In genomic region chr14:8080718-8081117, GRCm38 (mm10) we compare ENCODE assay signal across 8 mouse cellular contexts. TPM values are rescaled to one million over a fixed set of nuclear protein-coding genes. Genes with fewer than 3 reads are reported as not detected.
A peak's percentile ranks its signal among the peaks of the same experiment; 100 is the strongest.
DNase-seq lines count a peak whose midpoint lies in the region; ATAC-seq and TF ChIP-seq lines count a peak whose summit lies in the region.

No protein-coding gene starts in this region.

- intact Hi-C loops in left cerebral cortex, adult 2 months (cut with DNase I): loop anchor here (5.0 kb wide), 1 partner anchor 118 kb away; no protein-coding TSS in a partner anchor

- peaks cover 23% of the 10 kb centered on the region for H3K36me3 ChIP-seq in heart, embryonic 14.5 days (ENCODE audit: control insufficient read depth, insufficient read depth, low read length)
- H3K36me3 ChIP-seq in limb, embryonic 14.5 days (ENCODE audit: control insufficient read depth, insufficient read depth, low read length): peaks cover 14% of the 10 kb centered on the region; the same call in 1 of the 2 replicates
- H3K36me3 ChIP-seq in midbrain, embryonic 13.5 days: peaks cover 21% of the 10 kb centered on the region

- no peaks in the 10 kb centered on the region for H3K9me3 ChIP-seq in heart, embryonic 14.5 days (ENCODE audit: control insufficient read depth, low read length)
- no peaks in the 10 kb centered on the region for H3K9me3 ChIP-seq in limb, embryonic 14.5 days (ENCODE audit: control insufficient read depth, low read length)
- no peaks in the 10 kb centered on the region for H3K9me3 ChIP-seq in midbrain, embryonic 13.5 days

- no peak for ATAC-seq in heart, embryonic 14.5 days (ENCODE audit: insufficient number of reproducible peaks, insufficient read depth, low FRiP score, low read depth)
- ATAC-seq in limb, embryonic 14.5 days (ENCODE audit: low FRiP score, low read depth): no peak
- ATAC-seq in midbrain, embryonic 13.5 days: peak; percentile 58

- no peaks in the 10 kb centered on the region for H3K27me3 ChIP-seq in heart, embryonic 14.5 days (ENCODE audit: control insufficient read depth, insufficient read depth, low read length)
- no peaks in the 10 kb centered on the region for H3K27me3 ChIP-seq in limb, embryonic 14.5 days (ENCODE audit: control insufficient read depth, insufficient read depth, low read length)
- H3K27me3 ChIP-seq in midbrain, embryonic 13.5 days: no peaks in the 10 kb centered on the region

- 4% methylated on average over 11 of the region's 11 CpGs for WGBS in heart, embryonic 14.5 days
- WGBS in limb, embryonic 14.5 days: 2% methylated on average over 11 of the region's 11 CpGs
- 5% methylated on average over 11 of the region's 11 CpGs for WGBS in midbrain, embryonic 13.5 days

- H3K9ac ChIP-seq in heart, embryonic 14.5 days (ENCODE audit: low read length): peak overlapping the region; percentile 85
- H3K9ac ChIP-seq in limb, embryonic 14.5 days (ENCODE audit: low read depth, low read length, severe bottlenecking): peak overlapping the region; percentile 82
- peak overlapping the region; percentile 83 for H3K9ac ChIP-seq in midbrain, embryonic 13.5 days (replicated peaks)

- TF ChIP-seq POLR2A in limb, embryonic 14.5 days (IDR thresholded peaks at IDR 0.05; ENCODE audit: borderline replicate concordance, extremely low read depth, insufficient read depth, insufficient read length): no peak

- no peak for DNase-seq in left cerebral cortex, adult 2 months (ENCODE audit: extremely low spot score in 1 of 2, low spot score in 2 of 2)
- DNase-seq in left cerebral cortex, adult 8-10 months (ENCODE audit: low spot score in 2 of 2): no peak
- DNase-seq in adipocyte (ENCODE audit: low spot score): peak; percentile 36
- DNase-seq in limb, embryonic 14.5 days (ENCODE audit: low spot score): no peak
- DNase-seq in layer of hippocampus, postnatal 25 days (ENCODE audit: extremely low spot score in 1 of 2, low spot score in 1 of 2): no peak
- DNase-seq in left cerebral cortex, adult 9 months (ENCODE audit: low spot score in 2 of 2): no peak

- TF ChIP-seq CTCF in left cerebral cortex, adult 2 months (IDR thresholded peaks at IDR 0.05): no peak

- peak overlapping the region; percentile 82 for H3K4me3 ChIP-seq in left cerebral cortex, adult 2 months
- peak overlapping the region; percentile 71 to 82 for H3K4me3 ChIP-seq in heart, embryonic 14.5 days (ENCODE audit: control insufficient read depth in 1 of 2, insufficient read depth in 1 of 2, low read depth in 1 of 2, low read length in 2 of 2)
- peak overlapping the region; percentile 74 for H3K4me3 ChIP-seq in limb, embryonic 14.5 days (replicated peaks; ENCODE audit: low read length)
- H3K4me3 ChIP-seq in midbrain, embryonic 13.5 days (replicated peaks): peak overlapping the region; percentile 73

- H3K27ac ChIP-seq in left cerebral cortex, adult 2 months: peak overlapping the region; percentile 99
- peak overlapping the region; percentile 98 to 99 for H3K27ac ChIP-seq in heart, embryonic 14.5 days (replicated peaks in 1 of 2; ENCODE audit: control insufficient read depth in 1 of 2, insufficient read depth in 1 of 2, low read depth in 2 of 2, low read length in 2 of 2)
- peak overlapping the region; percentile 97 for H3K27ac ChIP-seq in limb, embryonic 14.5 days (replicated peaks; ENCODE audit: low read depth, low read length)
- H3K27ac ChIP-seq in midbrain, embryonic 13.5 days: peak overlapping the region; percentile 90

- peaks cover 4 to 12% of the 10 kb centered on the region in 2 experiments; a peak in 2 of 4 replicates for H3K4me1 ChIP-seq in heart, embryonic 14.5 days (ENCODE audit: control insufficient read depth in 2 of 2, insufficient read depth in 2 of 2, low read length in 2 of 2)
- peaks cover 14% of the 10 kb centered on the region; the same call in 1 of the 2 replicates for H3K4me1 ChIP-seq in limb, embryonic 14.5 days (ENCODE audit: control insufficient read depth, insufficient read depth, low read length)
- H3K4me1 ChIP-seq in midbrain, embryonic 13.5 days (replicated peaks): peaks cover 16% of the 10 kb centered on the region

- peak overlapping the region; percentile 78 for H3K4me2 ChIP-seq in heart, embryonic 14.5 days (ENCODE audit: low read length)
- peak overlapping the region; percentile 91 for H3K4me2 ChIP-seq in limb, embryonic 14.5 days (replicated peaks; ENCODE audit: low read depth, low read length, severe bottlenecking)
- peak overlapping the region; percentile 91 for H3K4me2 ChIP-seq in midbrain, embryonic 13.5 days (replicated peaks)

RNA-seq across cellular contexts. Expression of gene Rpp14, which starts 0.6 kb away (rescaled TPM):
- total RNA-seq in left cerebral cortex, adult 2 months (2021): 10 to 100 TPM; 32.7 to 40.2 TPM
- 10 to 100 TPM; 25.1 to 31.7 (median 29.3) TPM for total RNA-seq in left cerebral cortex, adult 8-10 months (2022)
- polyA plus RNA-seq in heart, embryonic 14.5 days (2014; fragmentation: Nextera tagmentation; extraction: Ambion mirVana): 46.5 and 47.0 TPM in 2 replicates
- polyA plus RNA-seq in limb, embryonic 14.5 days (2012; rRNA removed): 17.3 and 20.7 TPM in 2 replicates
- 49.2 and 50.7 TPM in 2 replicates for polyA plus RNA-seq in limb, embryonic 14.5 days (2014; fragmentation: Nextera tagmentation; extraction: Ambion mirVana)
- 47.9 and 52.4 TPM in 2 replicates for polyA plus RNA-seq in midbrain, embryonic 13.5 days (2015; fragmentation: Nextera tagmentation; extraction: Ambion mirVana)
- 10 to 100 TPM; 27.0 to 29.2 TPM for total RNA-seq in layer of hippocampus, postnatal 25 days (2021)

RNA-seq across cellular contexts. Expression of gene Pxk, which starts 17.3 kb away (rescaled TPM):
- total RNA-seq in left cerebral cortex, adult 2 months (2021): 10 to 100 TPM; 34.5 to 36.6 TPM
- 10 to 100 TPM; 32.5 to 32.8 (median 32.7) TPM for total RNA-seq in left cerebral cortex, adult 8-10 months (2022)
- polyA plus RNA-seq in heart, embryonic 14.5 days (2014; fragmentation: Nextera tagmentation; extraction: Ambion mirVana): 30.2 and 32.9 TPM in 2 replicates
- 35.2 and 36.4 TPM in 2 replicates for polyA plus RNA-seq in limb, embryonic 14.5 days (2012; rRNA removed)
- polyA plus RNA-seq in limb, embryonic 14.5 days (2014; fragmentation: Nextera tagmentation; extraction: Ambion mirVana): 35.4 and 37.3 TPM in 2 replicates
- polyA plus RNA-seq in midbrain, embryonic 13.5 days (2015; fragmentation: Nextera tagmentation; extraction: Ambion mirVana): 49.2 and 50.2 TPM in 2 replicates
- total RNA-seq in layer of hippocampus, postnatal 25 days (2021): 10 to 100 TPM; 25.4 to 25.6 TPM
